Mouse (Mus musculus): ENCODE measurements at regions not wholly inside any gene's neighbourhood (a gene's known extent, or its start where the extent isn't known, plus 50 kb on each side); places are given as distances from the start of the nearest gene placed in this dataset.

DNA sequence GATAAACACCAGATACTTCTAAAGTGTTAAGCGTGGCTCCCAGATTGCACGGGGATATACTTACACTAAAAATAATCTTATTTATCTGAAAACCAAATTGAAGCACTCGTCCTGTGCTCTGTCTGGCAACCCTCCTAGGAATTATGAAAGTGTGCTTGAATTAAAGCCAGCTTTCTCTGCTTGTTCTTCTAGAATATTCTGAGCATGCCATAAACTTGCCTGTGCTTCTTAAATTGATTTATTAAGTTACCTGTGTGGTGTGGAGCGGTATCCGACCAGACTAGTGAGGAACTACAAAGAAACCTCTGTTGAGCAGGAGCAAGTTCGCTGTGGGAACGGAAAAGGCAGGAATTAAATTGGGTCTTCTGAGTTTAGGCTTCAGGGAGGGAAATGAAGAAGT is 154.0 kb upstream of the Gmds start:
- TF ChIP-seq CTCF (IDR thresholded peaks at IDR 0.05; ENCODE audit: control insufficient read depth, insufficient read depth, low read length): no peak
- TF ChIP-seq POLR2A (IDR thresholded peaks at IDR 0.05; ENCODE audit: borderline replicate concordance, control insufficient read depth, low read depth, low read length): no peak

All from bone marrow, adult 2 months (tissue).